Mouse (Mus musculus): ENCODE data around the gene Trmt13. TPM values are rescaled to one million over a fixed set of nuclear protein-coding genes. Genes with fewer than 3 reads are reported as not detected.

Trmt13 gene
- polyA plus RNA-seq, 1 experiment from 2014 or later = 15.0 TPM

- Histone ChIP-seq H3K4me1 (ENCODE audit: insufficient read depth, low read depth, low read length) (no peaks in the 10 kb centered on the region), H3K4me2 (replicated peaks; ENCODE audit: low read depth, low read length) (no peak overlapping the region), H3K27ac (ENCODE audit: low read length) (no peak overlapping the region), H3K9ac (replicated peaks; ENCODE audit: low read depth) (no peak overlapping the region), H3K36me3 (ENCODE audit: insufficient read depth, low read length) (no peaks in the 10 kb centered on the region; the same call in 1 of the 2 replicates), H3K9me3 (ENCODE audit: low read length) (no peaks in the 10 kb centered on the region), H3K4me3 (ENCODE audit: low read depth, low read length) (no peak overlapping the region), H3K27me3 (replicated peaks; ENCODE audit: insufficient read depth, low read length) (no peaks in the 10 kb centered on the region)
- ATAC-seq (no peak), DNase-seq (ENCODE audit: low spot score) (no peak)
- WGBS = 78% methylated on average over 5 of the region's 5 CpGs
- TF ChIP-seq CTCF (IDR thresholded peaks at IDR 0.05) (no peak), EP300 (IDR thresholded peaks at IDR 0.05) (no peak)
Observed at GRCm38 (mm10) chr3:116547430-116547829, 67.0 kb downstream of the Trmt13 start.

GRCm38 (mm10) chr3:116542532-116542931 is 71.9 kb downstream of the Trmt13 start:
- H3K9ac ChIP-seq (replicated peaks; ENCODE audit: low read depth) = no peak overlapping the region
- no peak overlapping the region for H3K27ac ChIP-seq (ENCODE audit: low read length)
- no peak for DNase-seq (ENCODE audit: low spot score)
- no peaks in the 10 kb centered on the region for H3K9me3 ChIP-seq (ENCODE audit: low read length)
- no peaks in the 10 kb centered on the region for H3K27me3 ChIP-seq (replicated peaks; ENCODE audit: insufficient read depth, low read length)
- no peaks in the 10 kb centered on the region for H3K4me1 ChIP-seq (ENCODE audit: insufficient read depth, low read depth, low read length)
- WGBS = 60% methylated on average over 3 of the region's 3 CpGs
- TF ChIP-seq EP300 (IDR thresholded peaks at IDR 0.05) (no peak), CTCF (IDR thresholded peaks at IDR 0.05) (no peak)
- H3K4me2 ChIP-seq (replicated peaks; ENCODE audit: low read depth, low read length) = no peak overlapping the region
- ATAC-seq = no peak; the same call in 1 of the 2 replicates
- H3K36me3 ChIP-seq (ENCODE audit: insufficient read depth, low read length) = peaks cover 10% of the 10 kb centered on the region; the same call in 1 of the 2 replicates
- no peak overlapping the region for H3K4me3 ChIP-seq (ENCODE audit: low read depth, low read length)

DNA sequence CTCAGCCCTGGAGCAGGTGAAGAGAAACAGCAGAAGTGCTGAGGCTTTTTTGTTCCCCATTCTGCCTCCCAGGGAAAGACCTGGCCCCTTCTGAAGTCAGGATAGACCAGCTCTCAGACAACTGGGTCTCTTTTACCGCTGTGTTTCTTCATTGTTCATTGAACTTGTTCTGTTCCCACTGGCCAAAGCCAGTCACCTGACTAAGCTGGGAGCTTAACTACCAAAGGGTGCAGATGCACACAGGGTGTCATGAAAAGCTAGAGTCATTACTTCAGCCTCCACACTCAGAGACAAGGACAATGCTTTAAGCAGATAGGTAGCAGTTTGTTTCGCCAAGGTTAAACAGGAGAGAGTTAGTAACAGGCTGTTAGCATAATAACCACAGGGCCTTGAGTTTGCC is 72.3 kb downstream of the Trmt13 start:
- 71% methylated on average over 2 of the region's 2 CpGs for WGBS
- H3K9ac ChIP-seq (replicated peaks; ENCODE audit: low read depth) = no peak overlapping the region
- H3K4me1 ChIP-seq (ENCODE audit: insufficient read depth, low read depth, low read length) = no peaks in the 10 kb centered on the region
- H3K4me3 ChIP-seq (ENCODE audit: low read depth, low read length) = no peak overlapping the region
- H3K27me3 ChIP-seq (replicated peaks; ENCODE audit: insufficient read depth, low read length) = no peaks in the 10 kb centered on the region
- no peak for TF ChIP-seq EP300 (IDR thresholded peaks at IDR 0.05)
- no peak for TF ChIP-seq CTCF (IDR thresholded peaks at IDR 0.05)
- peaks cover 10% of the 10 kb centered on the region; the same call in 1 of the 2 replicates for H3K36me3 ChIP-seq (ENCODE audit: insufficient read depth, low read length)
- H3K27ac ChIP-seq (ENCODE audit: low read length) = no peak overlapping the region
- H3K9me3 ChIP-seq (ENCODE audit: low read length) = no peaks in the 10 kb centered on the region
- DNase-seq (ENCODE audit: low spot score) = no peak
- no peak for ATAC-seq
- no peak overlapping the region for H3K4me2 ChIP-seq (replicated peaks; ENCODE audit: low read depth, low read length)

GRCm38 (mm10) chr3:116537200-116537573 is 77.2 kb downstream of the Trmt13 start:
- H3K4me3 ChIP-seq (ENCODE audit: low read depth, low read length) = no peak overlapping the region
- no peak overlapping the region for H3K9ac ChIP-seq (replicated peaks; ENCODE audit: low read depth)
- no peaks in the 10 kb centered on the region for H3K27me3 ChIP-seq (replicated peaks; ENCODE audit: insufficient read depth, low read length)
- no peak overlapping the region for H3K4me2 ChIP-seq (replicated peaks; ENCODE audit: low read depth, low read length)
- no peaks in the 10 kb centered on the region for H3K9me3 ChIP-seq (ENCODE audit: low read length)
- 67% methylated on average over 6 of the region's 6 CpGs for WGBS
- no peak for ATAC-seq
- H3K27ac ChIP-seq (ENCODE audit: low read length) = no peak overlapping the region
- no peak for DNase-seq (ENCODE audit: low spot score)
- TF ChIP-seq EP300 (IDR thresholded peaks at IDR 0.05) (no peak), CTCF (IDR thresholded peaks at IDR 0.05) (no peak)
- no peaks in the 10 kb centered on the region for H3K4me1 ChIP-seq (ENCODE audit: insufficient read depth, low read depth, low read length)
- H3K36me3 ChIP-seq (ENCODE audit: insufficient read depth, low read length) = peaks cover 10% of the 10 kb centered on the region; the same call in 1 of the 2 replicates

GRCm38 (mm10) chr3:116536428-116537199 is 77.8 kb downstream of the Trmt13 start:
- TF ChIP-seq CTCF (IDR thresholded peaks at IDR 0.05) = no peak
- Histone ChIP-seq H3K9ac (replicated peaks; ENCODE audit: low read depth) (no peak overlapping the region), H3K27ac (ENCODE audit: low read length) (no peak overlapping the region), H3K27me3 (replicated peaks; ENCODE audit: insufficient read depth, low read length) (no peaks in the 10 kb centered on the region), H3K4me2 (replicated peaks; ENCODE audit: low read depth, low read length) (no peak overlapping the region), H3K9me3 (ENCODE audit: low read length) (no peaks in the 10 kb centered on the region), H3K4me1 (ENCODE audit: insufficient read depth, low read depth, low read length) (no peaks in the 10 kb centered on the region), H3K36me3 (ENCODE audit: insufficient read depth, low read length) (peaks cover 10% of the 10 kb centered on the region; the same call in 1 of the 2 replicates), H3K4me3 (ENCODE audit: low read depth, low read length) (no peak overlapping the region)
- WGBS = 51% methylated on average over 16 of the region's 16 CpGs
- ATAC-seq (no peak), DNase-seq (ENCODE audit: low spot score) (no peak)

Other genes starting within 250 kb of the Trmt13 start
- 8.2 and 8.9 TPM in 2 replicates for gene Cdc14a, start 190.6 kb downstream of the Trmt13 start, polyA plus RNA-seq (2015; fragmentation: Nextera tagmentation; extraction: Ambion mirVana)
- 42.9 and 45.4 TPM in 2 replicates for gene Rtca, start 106.4 kb downstream of the Trmt13 start, polyA plus RNA-seq (2015; fragmentation: Nextera tagmentation; extraction: Ambion mirVana)
- 6.1 and 8.4 TPM in 2 replicates for gene Dbt, start 101.5 kb downstream of the Trmt13 start, polyA plus RNA-seq (2015; fragmentation: Nextera tagmentation; extraction: Ambion mirVana)
- 0.42 and 0.61 TPM in 2 replicates for gene Lrrc39, start 51.6 kb downstream of the Trmt13 start, polyA plus RNA-seq (2015; fragmentation: Nextera tagmentation; extraction: Ambion mirVana)
- gene Sass6, start 19.6 kb downstream of the Trmt13 start, polyA plus RNA-seq (2015; fragmentation: Nextera tagmentation; extraction: Ambion mirVana) = 3.7 and 4.2 TPM in 2 replicates
- 70.4 and 73.4 TPM in 2 replicates for gene Mfsd14a, start 48.1 kb upstream of the Trmt13 start, polyA plus RNA-seq (2015; fragmentation: Nextera tagmentation; extraction: Ambion mirVana)
- not detected in 2 replicates for gene Gm43191, start 66.7 kb upstream of the Trmt13 start, polyA plus RNA-seq (2015; fragmentation: Nextera tagmentation; extraction: Ambion mirVana)
- gene Slc35a3, start 98.2 kb upstream of the Trmt13 start, polyA plus RNA-seq (2015; fragmentation: Nextera tagmentation; extraction: Ambion mirVana) = 10.0 TPM in 2 replicates
- gene Agl, start 193.6 kb upstream of the Trmt13 start, polyA plus RNA-seq (2015; fragmentation: Nextera tagmentation; extraction: Ambion mirVana) = 6.3 and 6.5 TPM in 2 replicates
- 5.6 and 6.0 TPM in 2 replicates for gene Frrs1, start 244.9 kb upstream of the Trmt13 start, polyA plus RNA-seq (2015; fragmentation: Nextera tagmentation; extraction: Ambion mirVana)

All from lung, postnatal 0 days (tissue).